Mouse (Mus musculus): ENCODE data around the gene Mtr. TPM values are rescaled to one million over a fixed set of nuclear protein-coding genes. Genes with fewer than 3 reads are reported as not detected.
"Not testable (repeated sequence)": the region's sequence is repeated elsewhere in the genome, so short reads cannot be mapped to it uniquely, and the experiment has no call there.

Mtr gene
- polyA plus RNA-seq, 1 experiment from 2014 or later: 7.6 TPM

GRCm38 (mm10) chr13:12159288-12160120 lies 98.4 kb downstream of the Mtr start:
- 42% methylated on average over 9 of the region's 9 CpGs for WGBS (ENCODE audit: insufficient replicate concordance)
- Histone ChIP-seq H3K4me1 (ENCODE audit: control insufficient read depth, low read depth, low read length) (no peaks in the 10 kb centered on the region), H3K4me2 (ENCODE audit: low read depth, low read length) (no peak overlapping the region), H3K9me3 (replicated peaks; ENCODE audit: control insufficient read depth, low read length) (no peaks in the 10 kb centered on the region), H3K27ac (ENCODE audit: low read length) (no peak overlapping the region), H3K4me3 (ENCODE audit: low read depth, low read length) (no peak overlapping the region), H3K9ac (ENCODE audit: low read depth, low read length) (no peak overlapping the region), H3K36me3 (ENCODE audit: control insufficient read depth, insufficient read depth) (no peaks in the 10 kb centered on the region), H3K27me3 (ENCODE audit: control insufficient read depth, insufficient read depth, low read depth, low read length) (no peaks in the 10 kb centered on the region)
- ATAC-seq (ENCODE audit: low read depth): no peak

GRCm38 (mm10) chr13:12153922-12154321 lies 104.0 kb downstream of the Mtr start:
- H3K9ac ChIP-seq (ENCODE audit: low read depth, low read length): no peak overlapping the region
- H3K4me3 ChIP-seq (ENCODE audit: low read depth, low read length): no peak overlapping the region
- H3K36me3 ChIP-seq (ENCODE audit: control insufficient read depth, insufficient read depth): no peaks in the 10 kb centered on the region
- H3K9me3 ChIP-seq (replicated peaks; ENCODE audit: control insufficient read depth, low read length): no peaks in the 10 kb centered on the region
- 72% methylated on average over 11 of the region's 11 CpGs for WGBS (ENCODE audit: insufficient replicate concordance)
- no peak for ATAC-seq (ENCODE audit: low read depth)
- H3K4me2 ChIP-seq (ENCODE audit: low read depth, low read length): no peak overlapping the region
- H3K4me1 ChIP-seq (ENCODE audit: control insufficient read depth, low read depth, low read length): no peaks in the 10 kb centered on the region
- no peaks in the 10 kb centered on the region for H3K27me3 ChIP-seq (ENCODE audit: control insufficient read depth, insufficient read depth, low read depth, low read length)
- no peak overlapping the region for H3K27ac ChIP-seq (ENCODE audit: low read length)

- no peaks in the 10 kb centered on the region for H3K4me1 ChIP-seq (ENCODE audit: control insufficient read depth, low read depth, low read length)
- H3K4me2 ChIP-seq (ENCODE audit: low read depth, low read length): no peak overlapping the region
- H3K27me3 ChIP-seq (ENCODE audit: control insufficient read depth, insufficient read depth, low read depth, low read length): no peaks in the 10 kb centered on the region
- H3K9me3 ChIP-seq (replicated peaks; ENCODE audit: control insufficient read depth, low read length): no peaks in the 10 kb centered on the region
- no peak overlapping the region for H3K27ac ChIP-seq (ENCODE audit: low read length)
- no peak overlapping the region for H3K9ac ChIP-seq (ENCODE audit: low read depth, low read length)
- ATAC-seq (ENCODE audit: low read depth): no peak
- 52% methylated on average over 6 of the region's 6 CpGs for WGBS (ENCODE audit: insufficient replicate concordance)
- no peak overlapping the region for H3K4me3 ChIP-seq (ENCODE audit: low read depth, low read length)
- no peaks in the 10 kb centered on the region for H3K36me3 ChIP-seq (ENCODE audit: control insufficient read depth, insufficient read depth)
These were observed 110.9 kb downstream of the Mtr start for GRCm38 (mm10) chr13:12146918-12147507.

GRCm38 (mm10) chr13:12146402-12146801 lies 111.5 kb downstream of the Mtr start:
- Histone ChIP-seq H3K4me2 (ENCODE audit: low read depth, low read length) (no peak overlapping the region), H3K27ac (ENCODE audit: low read length) (no peak overlapping the region), H3K4me3 (ENCODE audit: low read depth, low read length) (no peak overlapping the region), H3K36me3 (ENCODE audit: control insufficient read depth, insufficient read depth) (no peaks in the 10 kb centered on the region), H3K9ac (ENCODE audit: low read depth, low read length) (no peak overlapping the region), H3K4me1 (ENCODE audit: control insufficient read depth, low read depth, low read length) (no peaks in the 10 kb centered on the region), H3K27me3 (ENCODE audit: control insufficient read depth, insufficient read depth, low read depth, low read length) (no peaks in the 10 kb centered on the region), H3K9me3 (replicated peaks; ENCODE audit: control insufficient read depth, low read length) (no peaks in the 10 kb centered on the region)
- ATAC-seq (ENCODE audit: low read depth): no peak; the same call in 1 of the 2 replicates
- WGBS (ENCODE audit: insufficient replicate concordance): 64% methylated on average over 2 of the region's 2 CpGs

- WGBS (ENCODE audit: insufficient replicate concordance): 76% methylated on average over 5 of the region's 5 CpGs
- no peaks in the 10 kb centered on the region for H3K9me3 ChIP-seq (replicated peaks; ENCODE audit: control insufficient read depth, low read length)
- H3K9ac ChIP-seq (ENCODE audit: low read depth, low read length): no peak overlapping the region
- no peak for ATAC-seq (ENCODE audit: low read depth)
- no peak overlapping the region for H3K4me3 ChIP-seq (ENCODE audit: low read depth, low read length)
- no peaks in the 10 kb centered on the region for H3K36me3 ChIP-seq (ENCODE audit: control insufficient read depth, insufficient read depth)
- H3K4me1 ChIP-seq (ENCODE audit: control insufficient read depth, low read depth, low read length): no peaks in the 10 kb centered on the region
- no peak overlapping the region for H3K27ac ChIP-seq (ENCODE audit: low read length)
- H3K27me3 ChIP-seq (ENCODE audit: control insufficient read depth, insufficient read depth, low read depth, low read length): no peaks in the 10 kb centered on the region
- H3K4me2 ChIP-seq (ENCODE audit: low read depth, low read length): no peak overlapping the region
These were observed 114.6 kb downstream of the Mtr start for GRCm38 (mm10) chr13:12143347-12143746.

- not testable (repeated sequence) for H3K27me3 ChIP-seq (ENCODE audit: control insufficient read depth, insufficient read depth, low read depth, low read length); H3K27ac ChIP-seq (ENCODE audit: low read length); H3K4me2 ChIP-seq (ENCODE audit: low read depth, low read length); H3K36me3 ChIP-seq (ENCODE audit: control insufficient read depth, insufficient read depth); ATAC-seq (ENCODE audit: low read depth); H3K9ac ChIP-seq (ENCODE audit: low read depth, low read length); H3K9me3 ChIP-seq (replicated peaks; ENCODE audit: control insufficient read depth, low read length); H3K4me3 ChIP-seq (ENCODE audit: low read depth, low read length)
- 77% methylated on average over 10 of the region's 10 CpGs for WGBS (ENCODE audit: insufficient replicate concordance)
- H3K4me1 ChIP-seq (ENCODE audit: control insufficient read depth, low read depth, low read length): peaks cover 22% of the 10 kb centered on the region
These were observed 121.5 kb downstream of the Mtr start for GRCm38 (mm10) chr13:12136461-12136860.

GRCm38 (mm10) chr13:12133549-12133948 lies 124.4 kb downstream of the Mtr start:
- no peak overlapping the region for H3K4me2 ChIP-seq (ENCODE audit: low read depth, low read length)
- 46% methylated on average over 7 of the region's 7 CpGs for WGBS (ENCODE audit: insufficient replicate concordance)
- H3K27ac ChIP-seq (ENCODE audit: low read length): no peak overlapping the region
- H3K4me3 ChIP-seq (ENCODE audit: low read depth, low read length): no peak overlapping the region
- H3K27me3 ChIP-seq (ENCODE audit: control insufficient read depth, insufficient read depth, low read depth, low read length): no peaks in the 10 kb centered on the region
- no peak overlapping the region for H3K9ac ChIP-seq (ENCODE audit: low read depth, low read length)
- no peak for ATAC-seq (ENCODE audit: low read depth)
- H3K4me1 ChIP-seq (ENCODE audit: control insufficient read depth, low read depth, low read length): peaks cover 31% of the 10 kb centered on the region
- no peaks in the 10 kb centered on the region for H3K36me3 ChIP-seq (ENCODE audit: control insufficient read depth, insufficient read depth)
- H3K9me3 ChIP-seq (replicated peaks; ENCODE audit: control insufficient read depth, low read length): no peaks in the 10 kb centered on the region

Other genes starting within 250 kb of the Mtr start
- gene Ryr2, start 151.2 kb downstream of the Mtr start, polyA plus RNA-seq (2015; fragmentation: Nextera tagmentation; extraction: Ambion mirVana): 0.13 and 0.24 TPM in 2 replicates
- gene Actn2, start 82.6 kb upstream of the Mtr start, polyA plus RNA-seq (2015; fragmentation: Nextera tagmentation; extraction: Ambion mirVana): 9.9 and 24.6 TPM in 2 replicates
- gene Heatr1, start 136.9 kb upstream of the Mtr start, polyA plus RNA-seq (2015; fragmentation: Nextera tagmentation; extraction: Ambion mirVana): 8.7 and 8.9 TPM in 2 replicates
- gene Lgals8, start 206.8 kb upstream of the Mtr start, polyA plus RNA-seq (2015; fragmentation: Nextera tagmentation; extraction: Ambion mirVana): 14.9 and 15.7 TPM in 2 replicates